Mouse (Mus musculus): ENCODE data around the gene Taok1. TPM values are rescaled to one million over a fixed set of nuclear protein-coding genes. Genes with fewer than 3 reads are reported as not detected.
"Not testable (repeated sequence)": the region's sequence is repeated elsewhere in the genome, so short reads cannot be mapped to it uniquely, and the experiment has no call there.

Taok1 gene
- total RNA-seq, 2 experiments from 2014 or later, result 62.0 to 62.8 TPM

DNA sequence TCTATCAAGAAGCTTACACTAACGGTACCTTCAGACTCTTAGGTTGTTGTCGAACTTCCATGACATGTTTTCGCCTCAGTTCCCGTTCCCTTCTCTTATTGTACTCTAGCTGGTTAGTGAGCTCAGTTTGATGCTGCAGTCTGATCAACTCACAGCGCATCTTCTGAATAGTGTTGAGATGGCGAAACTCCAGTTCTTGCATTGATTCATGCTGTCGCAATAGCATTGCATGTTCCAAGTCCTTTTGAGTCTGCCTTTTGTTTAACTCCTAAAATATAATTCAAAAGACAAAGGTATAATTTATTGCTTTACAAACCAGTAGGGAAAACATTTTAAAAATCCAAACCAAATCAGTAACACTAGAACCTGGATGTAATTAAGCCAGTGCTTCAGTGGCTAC is 62.4 kb downstream of the Taok1 start:
- no peak for DNase-seq

DNA sequence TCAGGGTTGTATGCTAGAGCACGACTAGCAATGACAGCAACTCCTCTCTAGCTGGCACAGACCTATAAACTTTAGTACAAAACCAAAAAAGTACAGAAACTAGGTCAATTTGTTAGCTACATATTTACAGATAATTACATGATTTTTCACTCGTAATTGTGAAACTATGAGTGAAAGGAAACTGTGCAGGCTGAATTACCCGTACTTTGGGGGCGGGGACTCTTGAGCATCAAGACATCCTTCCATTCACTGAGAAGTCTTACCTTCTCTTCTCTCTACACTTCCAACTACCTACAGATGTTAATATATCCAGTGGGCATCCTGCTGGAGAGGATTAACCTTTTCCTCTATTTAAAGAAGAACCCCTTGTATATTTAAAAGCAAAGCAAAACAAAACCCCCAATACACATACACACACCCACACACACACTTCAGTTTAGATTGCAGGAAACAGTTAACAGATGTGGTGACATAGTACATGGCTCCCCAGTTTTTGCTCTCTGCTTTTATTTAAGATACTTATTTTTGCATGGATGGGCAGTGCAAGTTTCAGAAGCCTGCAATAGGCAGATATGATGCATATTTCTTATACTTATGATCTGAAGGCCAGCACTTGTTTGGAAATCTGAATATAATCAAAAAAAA is 75.3 kb downstream of the Taok1 start:
- no peak for DNase-seq

DNA sequence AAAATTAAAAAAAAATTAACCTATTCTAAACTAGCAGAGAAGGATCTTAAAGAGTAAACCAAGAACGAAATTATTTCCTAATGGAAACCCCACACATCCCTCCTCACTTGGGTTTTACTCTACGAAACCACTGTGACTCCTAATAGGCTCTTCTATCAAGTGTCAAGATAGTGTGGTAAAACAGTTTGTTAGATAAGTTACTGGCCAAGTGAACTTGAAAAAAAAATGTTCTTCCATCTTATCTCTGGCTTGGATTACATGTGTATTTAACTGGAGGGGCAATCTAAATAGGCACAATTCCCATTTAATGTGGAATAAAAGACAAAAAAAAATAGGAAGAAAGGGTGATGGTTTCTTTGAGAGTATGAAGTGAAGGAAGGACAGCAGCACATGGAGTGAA is 76.8 kb downstream of the Taok1 start:
- DNase-seq, result no peak

DNA sequence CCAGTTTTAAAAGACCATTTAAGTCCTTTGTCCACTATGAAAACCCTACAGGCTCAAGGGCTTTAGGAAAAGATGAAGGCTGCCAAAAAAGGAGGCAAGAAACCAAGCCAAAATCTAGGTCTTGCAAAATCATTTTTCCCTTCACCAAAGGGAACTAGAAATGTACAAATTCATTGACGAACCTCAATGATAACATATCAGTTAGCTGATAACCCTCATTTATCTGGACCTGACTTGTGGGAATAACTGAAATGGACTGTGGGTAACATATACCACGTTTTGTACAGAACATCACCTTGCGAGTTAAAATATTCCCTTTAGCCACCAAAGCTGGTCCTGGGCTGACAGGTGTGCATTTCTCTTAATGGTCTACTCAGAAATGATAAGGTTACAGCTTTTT is 78.0 kb downstream of the Taok1 start:
- DNase-seq, result no peak

DNA sequence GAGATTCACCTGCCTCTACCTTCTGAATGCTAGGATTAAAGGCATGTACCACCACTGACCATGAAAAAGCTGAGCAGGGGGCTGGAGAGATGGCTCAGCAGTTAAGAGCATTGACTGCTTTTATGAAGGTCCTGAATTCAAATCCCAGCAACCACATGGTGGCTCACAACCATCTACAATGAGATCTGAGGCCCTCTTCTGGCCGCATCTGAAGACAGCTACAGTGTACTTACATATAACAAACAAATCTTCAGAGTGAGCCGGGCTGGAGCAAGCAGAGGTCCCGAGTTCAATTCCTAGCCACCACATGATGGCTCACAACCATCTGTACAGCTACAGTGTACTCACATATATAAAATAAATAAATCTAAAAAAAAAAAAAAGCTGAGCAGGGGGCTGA is 79.2 kb downstream of the Taok1 start:
- not testable (repeated sequence) for DNase-seq

DNA sequence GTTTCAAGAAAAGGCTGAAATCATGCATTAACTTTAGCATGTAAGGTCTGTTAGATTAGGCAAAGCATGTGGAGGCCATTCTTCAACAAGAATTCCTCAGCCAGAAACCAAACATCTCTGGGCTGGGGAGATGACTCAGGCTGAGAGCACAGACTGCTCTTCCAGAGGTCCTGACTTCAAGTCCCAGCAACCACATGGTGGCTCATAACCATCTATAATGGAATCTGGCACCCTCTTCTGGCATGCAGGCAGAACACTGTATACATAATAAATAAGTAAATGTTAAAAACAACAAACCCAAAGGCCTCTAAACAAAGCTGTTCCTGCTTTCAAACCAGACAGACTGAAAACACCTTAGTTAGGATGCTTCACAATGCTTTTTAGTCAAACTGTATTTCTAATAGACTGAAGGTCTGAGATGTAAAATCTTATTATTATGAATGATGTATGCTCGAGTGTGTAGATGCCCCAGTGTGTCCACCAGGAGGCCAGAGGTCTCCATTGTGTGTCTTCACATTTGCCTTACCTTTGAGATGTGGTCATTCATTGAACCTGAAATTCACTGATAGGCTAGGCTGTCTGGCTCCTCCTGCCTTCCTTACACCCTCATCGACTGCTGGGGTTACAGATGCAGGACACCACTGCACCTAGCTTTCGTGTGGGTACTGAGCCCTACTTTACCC is 81.7 kb downstream of the Taok1 start:
- DNase-seq, result no peak

DNA sequence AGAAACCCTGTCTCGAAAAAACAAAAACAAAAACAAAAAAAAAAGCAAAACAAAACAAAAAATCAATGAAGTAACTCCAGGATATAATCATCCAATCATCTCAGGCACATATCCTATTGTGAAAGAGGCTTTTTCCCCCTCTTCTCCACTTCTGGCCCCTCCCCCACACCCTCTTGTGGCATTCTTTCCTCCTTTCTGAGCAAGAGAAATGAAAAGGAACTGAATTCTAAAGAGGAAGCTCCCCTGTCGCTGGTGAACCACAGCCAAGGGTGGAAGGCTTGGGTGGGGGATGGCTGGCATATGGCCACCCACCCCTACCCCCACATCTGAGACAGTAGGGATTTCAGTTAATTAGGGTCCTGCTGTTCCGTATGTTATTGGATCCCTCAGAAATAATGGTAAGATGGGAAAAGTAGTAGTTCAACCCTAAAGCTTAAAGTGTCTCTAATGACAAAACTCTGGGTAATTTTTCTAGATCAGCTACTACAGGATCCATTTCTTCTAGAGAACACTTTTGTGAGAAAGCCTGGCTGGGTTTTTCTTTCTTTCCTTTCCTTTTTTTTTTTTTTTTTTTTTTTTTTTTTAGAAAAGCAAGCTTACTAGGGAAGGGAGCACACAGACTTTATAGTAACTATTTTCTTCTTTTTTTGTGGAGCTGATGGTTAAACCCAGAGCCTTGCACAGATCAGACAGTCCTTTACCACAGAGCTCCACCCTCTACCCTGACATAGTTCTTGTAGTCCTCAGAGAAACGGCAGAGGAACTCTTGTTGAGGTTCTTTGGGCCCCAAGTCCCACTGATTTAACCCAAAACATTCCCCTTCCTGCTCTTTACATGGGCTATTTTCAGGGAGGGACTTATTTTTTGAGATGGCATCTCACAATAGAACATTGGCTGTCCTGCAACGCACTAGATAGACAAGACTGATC is 86.8 kb downstream of the Taok1 start:
- DNase-seq, result no peak

DNA sequence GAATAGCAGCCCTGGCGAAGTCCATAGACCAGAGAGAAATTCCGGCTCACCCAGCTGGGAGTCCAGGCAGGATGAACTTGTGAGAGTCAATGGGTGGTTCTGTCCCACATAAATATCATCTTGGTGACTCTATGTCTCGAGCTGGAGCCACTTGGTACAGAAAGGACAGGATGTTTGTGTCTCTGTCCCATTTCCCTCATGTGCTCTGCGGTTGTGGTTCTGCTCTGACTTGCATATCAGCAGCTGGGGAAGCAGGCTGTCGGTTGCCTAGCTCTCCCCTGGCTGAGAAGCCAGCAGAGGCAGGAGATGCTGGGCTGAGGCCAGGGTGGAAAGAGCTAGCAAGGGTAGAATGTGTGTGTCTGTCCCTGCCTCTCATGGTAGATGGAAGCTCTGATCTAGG is 88.6 kb downstream of the Taok1 start, which contains the start of gene Gm10392:
TSS of gene Gm10392 (minus strand) at position 156 of the 400 bp plus-strand sequence.
- peak; percentile 17 for DNase-seq

DNA sequence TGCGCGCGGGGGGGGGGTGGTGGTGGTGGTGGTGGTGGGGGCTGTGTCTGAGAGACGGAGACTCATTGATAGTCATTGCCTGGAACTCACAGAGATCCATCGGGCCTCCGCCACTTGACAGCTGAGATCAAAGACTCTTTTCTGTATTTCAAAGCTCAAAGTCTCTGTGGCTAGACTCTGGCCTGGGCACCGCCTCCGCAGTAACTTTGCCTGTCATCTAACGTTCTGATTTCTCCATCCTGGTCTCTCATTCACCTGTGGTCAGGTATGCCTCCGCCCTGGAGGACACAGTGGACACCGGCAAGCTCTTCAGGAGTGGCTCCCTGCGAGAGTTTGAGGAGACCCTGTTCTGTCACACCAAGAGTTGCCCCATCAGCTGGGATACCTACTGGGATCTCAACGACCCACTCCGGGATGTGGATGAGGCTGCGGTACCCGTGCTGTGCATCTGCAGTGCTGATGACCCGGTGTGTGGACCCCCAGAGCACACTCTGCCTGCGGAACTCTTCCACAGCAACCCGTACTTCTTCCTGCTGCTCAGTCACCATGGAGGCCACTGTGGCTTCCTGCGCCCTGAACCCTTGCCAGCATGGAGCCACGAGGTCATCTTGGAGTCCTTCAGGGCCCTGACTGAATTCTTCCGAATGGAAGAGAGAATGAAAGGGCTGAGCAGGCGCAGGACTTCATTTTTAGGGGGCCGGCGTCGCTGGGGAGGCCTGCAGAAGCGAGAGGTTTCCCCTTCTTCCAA is 89.4 kb downstream of the Taok1 start:
- no peak for DNase-seq

DNA sequence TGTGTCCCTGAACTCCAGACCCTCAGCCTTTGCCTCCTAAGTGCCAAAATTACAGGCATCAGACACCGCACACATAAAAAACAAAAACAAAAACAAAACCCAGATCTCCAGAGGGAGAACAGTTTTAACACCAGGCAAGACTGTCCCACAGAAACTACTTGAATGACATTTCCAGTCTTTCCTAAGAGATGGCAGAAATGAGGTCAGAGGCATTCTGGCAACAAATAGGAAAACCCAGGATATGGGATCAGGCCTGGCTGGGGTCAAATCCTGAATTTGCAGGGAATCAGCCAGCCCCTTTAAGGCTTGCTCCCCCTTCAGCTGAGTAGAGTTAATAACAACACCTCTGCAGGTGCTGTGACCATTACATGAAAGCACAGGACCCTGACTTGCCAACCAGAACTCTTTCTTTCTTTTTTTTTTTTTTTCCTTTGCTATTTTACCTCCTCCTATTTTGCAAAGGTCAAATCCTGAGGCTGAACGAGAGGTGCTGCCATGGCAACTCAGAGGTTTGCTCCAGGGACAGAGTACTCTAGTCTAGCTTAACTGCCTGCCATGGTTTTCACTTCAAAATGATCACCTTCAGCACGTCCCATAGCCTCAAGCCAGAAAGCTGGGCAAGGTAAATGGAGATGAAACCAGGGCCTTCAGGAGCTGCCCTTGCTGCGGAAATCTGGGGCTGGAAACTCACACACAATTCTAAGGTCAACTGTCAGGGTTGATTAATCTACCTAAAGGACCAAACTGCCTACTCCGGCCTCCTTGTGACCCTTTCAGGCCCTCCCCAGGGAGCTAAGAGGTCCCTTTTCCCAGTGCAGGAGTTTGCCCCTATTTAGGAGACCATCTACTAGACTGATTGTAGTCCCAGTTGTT is 90.8 kb downstream of the Taok1 start:
- DNase-seq, result no peak

DNA sequence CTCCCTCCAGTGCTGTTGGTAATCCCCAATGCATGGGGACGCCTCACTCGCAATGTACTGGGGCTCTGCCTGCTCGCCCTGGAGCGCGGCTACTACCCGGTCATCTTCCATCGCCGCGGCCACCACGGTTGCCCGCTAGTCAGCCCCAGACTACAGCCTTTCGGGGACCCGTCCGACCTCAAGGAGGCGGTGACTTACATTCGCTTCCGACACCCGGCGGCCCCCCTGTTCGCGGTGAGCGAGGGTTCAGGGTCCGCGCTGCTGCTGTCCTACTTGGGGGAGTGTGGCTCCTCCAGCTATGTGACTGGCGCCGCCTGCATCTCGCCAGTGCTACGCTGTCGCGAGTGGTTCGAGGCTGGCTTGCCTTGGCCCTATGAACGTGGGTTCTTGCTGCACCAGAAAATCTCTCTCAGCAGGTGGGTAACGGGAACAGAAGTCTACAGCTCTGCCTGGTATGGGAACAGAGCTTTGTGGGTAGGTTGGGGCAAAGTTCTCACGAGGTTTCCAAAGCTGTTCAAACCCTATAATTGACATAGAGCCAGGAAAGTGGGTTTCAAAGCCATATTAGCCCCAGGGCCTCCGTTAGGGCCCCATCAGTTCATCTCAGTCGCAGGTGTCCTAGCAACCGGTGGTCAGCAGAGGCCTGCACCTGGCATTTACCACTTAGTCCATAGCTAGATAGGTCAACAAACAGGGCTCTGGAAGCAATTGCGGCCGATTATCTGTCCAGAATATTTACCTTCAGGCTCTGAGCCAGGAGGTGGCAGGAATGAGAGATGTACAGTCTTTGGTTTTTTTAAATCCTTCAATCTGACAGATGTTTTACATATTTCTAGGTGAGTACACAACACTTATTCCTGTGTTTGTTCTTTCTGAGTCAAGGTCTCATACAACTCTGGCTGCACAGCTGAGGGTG is 91.7 kb downstream of the Taok1 start, which contains the start of gene Trp53i13:
TSS of gene Trp53i13 (minus strand) at position 344 of the 916 bp plus-strand sequence.
- no peak for DNase-seq

DNA sequence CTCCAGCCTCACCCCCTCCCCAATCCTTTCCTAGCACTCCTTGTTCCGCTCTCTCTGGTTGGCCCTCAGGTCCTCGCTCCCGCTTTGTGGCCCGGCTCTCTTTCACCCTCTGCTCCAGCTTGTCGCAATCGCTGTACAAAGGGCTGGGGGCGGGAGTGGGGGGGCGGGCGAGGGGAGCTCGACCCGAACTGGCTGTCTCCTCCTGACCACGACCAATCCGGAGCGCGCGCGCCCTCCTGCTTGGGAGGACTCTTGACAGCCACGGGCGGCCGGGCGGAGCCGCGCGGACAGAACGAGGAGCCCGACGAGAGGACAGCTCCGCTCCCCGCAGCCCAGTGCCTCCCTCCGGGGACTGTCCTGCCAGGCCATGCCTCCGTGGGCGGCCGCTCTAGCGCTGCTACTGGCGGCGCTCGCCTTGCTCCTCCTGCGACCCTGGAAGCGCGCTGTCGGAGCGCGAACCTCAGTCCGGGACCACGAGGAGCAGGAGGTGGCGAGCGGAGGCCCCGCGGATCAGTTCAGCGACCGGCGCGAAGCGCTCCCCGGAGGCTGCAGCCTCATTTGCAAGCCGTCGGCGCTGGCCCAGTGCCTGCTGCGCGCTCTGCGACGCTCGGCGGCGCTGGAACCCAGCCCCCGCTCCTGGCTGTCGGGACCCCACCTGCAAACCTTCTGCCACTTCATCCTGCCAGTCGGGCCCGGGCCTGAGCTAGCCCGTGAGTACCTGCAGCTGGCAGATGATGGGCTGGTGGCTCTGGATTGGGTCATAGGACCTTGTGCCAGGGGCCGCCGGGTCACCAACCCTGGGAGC is 92.6 kb downstream of the Taok1 start, which contains the start of gene Abhd15:
TSS of gene Abhd15 (plus strand) at position 290 of the 805 bp plus-strand sequence.
- DNase-seq, result peak; percentile 85

DNA sequence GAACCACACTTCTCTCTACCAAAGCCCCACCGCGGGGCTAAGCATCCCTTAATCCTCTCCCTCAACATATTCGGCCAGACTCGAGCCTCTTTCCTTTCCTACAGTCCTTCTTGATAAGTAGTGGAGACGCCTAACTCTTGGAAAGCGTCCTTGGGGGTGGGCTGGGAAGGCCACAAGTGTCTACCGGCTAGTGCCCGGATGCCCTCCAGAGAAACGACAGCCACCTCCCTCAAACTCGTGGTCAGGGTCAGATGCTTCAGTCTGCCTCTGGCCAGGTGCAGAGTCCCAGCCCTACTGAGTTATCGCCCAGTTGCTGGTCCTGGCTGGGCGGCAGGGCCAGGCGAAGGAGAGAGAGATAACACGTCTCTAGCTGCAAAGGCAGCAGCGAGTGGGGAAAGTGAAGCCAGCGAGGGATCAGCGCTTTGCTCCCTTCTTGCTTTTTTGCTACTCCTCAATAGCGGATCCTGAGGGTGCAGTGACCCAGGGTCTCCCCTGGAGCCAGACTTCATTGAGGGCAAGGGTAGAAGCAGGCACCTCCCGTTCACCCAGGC is 93.3 kb downstream of the Taok1 start:
- DNase-seq, result peak; percentile 49

DNA sequence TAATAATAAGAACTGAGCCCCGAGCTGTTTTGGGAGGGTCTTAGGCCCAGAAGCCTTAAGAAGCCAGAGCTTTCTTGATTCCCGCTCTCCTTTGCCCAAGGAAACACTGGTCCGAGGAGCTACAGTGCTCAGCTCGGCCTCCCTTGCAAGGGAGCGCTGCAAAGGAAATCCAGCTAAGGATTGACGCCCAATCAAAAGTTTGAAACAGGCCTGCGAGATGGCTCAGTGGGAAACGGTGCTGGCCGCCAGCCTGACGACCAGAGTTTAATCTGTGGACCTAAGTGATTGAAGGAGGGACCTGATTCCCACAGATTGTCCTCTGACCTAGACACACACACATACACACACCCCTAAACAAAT is 93.8 kb downstream of the Taok1 start:
- peak; percentile 36 for DNase-seq

DNA sequence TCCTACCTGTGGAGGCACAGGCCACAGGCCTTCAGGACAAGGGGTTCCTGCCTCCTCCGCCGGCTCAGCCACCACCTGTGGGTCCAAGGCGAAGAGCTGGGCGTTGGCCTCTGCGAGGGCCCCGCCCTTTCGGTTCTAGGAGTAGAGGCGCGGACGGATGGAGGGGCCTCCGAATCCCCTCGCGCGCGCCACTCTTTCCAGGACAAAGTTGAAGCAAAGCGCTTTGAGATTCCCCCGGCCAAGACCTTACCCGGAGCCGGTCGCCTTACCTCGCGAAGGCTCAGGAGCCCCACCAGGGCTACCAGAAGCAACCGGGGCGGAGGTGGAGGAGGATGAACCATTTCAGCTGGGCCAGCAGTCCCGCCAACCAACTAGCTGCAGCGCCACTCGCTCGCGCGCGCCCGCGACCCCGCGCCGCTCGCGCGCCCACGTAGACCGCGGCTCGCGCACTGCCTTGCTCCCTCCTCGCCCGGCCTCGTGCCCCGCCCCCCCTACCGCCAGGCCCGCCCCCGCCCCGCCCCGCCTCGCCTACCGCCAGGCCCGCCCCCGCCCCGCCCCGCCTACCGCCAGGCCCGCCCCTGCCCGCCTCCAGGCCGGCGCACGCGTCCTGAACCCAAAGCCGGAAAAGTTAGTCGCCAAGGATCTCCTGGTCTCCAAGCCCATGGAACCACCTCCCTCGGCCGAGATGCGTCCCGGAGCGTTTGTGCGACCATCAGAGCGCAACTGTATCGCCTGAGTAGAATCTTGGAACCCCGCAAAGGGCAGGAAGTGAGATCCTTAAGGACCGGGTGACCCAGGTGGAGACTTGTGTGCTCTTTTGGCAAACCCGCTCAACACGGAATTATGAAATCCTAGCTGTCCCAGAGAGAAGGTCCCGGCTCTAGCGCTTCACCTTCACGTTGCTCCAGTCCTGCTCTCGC is 94.5 kb downstream of the Taok1 start:
- peak; percentile 91 for DNase-seq

DNA sequence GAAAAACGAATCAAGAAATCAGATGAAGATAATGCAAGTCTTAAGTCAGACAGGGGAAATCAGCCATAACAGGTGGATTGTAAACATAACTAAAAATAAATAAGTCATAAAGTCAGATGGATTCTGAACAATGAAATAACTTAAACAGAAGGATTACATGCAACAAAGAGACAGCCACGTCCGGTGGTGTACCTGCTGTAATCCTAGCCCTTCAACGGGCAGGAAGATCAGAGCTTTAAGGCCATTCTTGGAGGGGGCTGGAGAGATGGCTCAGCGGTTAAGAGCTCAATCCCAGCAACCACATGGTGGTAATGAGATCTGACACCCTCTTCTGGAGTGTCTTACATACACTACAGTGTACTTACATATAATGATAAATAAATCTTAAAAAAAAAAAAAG is 96.3 kb downstream of the Taok1 start:
- no peak for DNase-seq
